Comparison of ENCODE assay signal across 8 mouse cellular contexts in the genomic region with DNA sequence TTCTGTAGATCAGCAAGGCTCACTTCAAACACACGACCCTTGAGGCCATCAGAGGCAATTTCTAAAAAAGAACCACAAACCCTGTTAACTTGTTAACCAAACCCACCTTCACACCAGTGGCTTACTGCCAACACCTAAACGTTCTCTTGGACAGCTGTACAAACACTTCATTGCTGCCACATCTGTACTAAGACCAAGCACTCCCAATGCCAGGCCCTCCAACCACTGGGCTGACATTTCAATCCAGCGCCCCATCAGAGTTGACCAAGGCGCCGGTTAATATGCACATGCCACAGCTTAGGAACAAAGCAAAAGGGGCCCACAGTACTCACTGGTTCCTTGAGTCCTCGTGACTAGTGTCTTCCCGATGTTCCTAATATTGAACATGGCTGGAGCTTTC. TPM values are rescaled to one million over a fixed set of nuclear protein-coding genes. Genes with fewer than 3 reads are reported as not detected.
A peak's percentile ranks its signal among the peaks of the same experiment; 100 is the strongest.
DNase-seq lines count a peak whose midpoint lies in the region; ATAC-seq lines count a peak whose summit lies in the region.

No protein-coding gene starts in this region.

- peak overlapping the region; percentile 85 for H3K27ac ChIP-seq in intestine, embryonic 15.5 days
- H3K27ac ChIP-seq in midbrain, embryonic 13.5 days: no peak overlapping the region

- peak overlapping the region; percentile 97 for H3K9ac ChIP-seq in intestine, embryonic 15.5 days
- H3K9ac ChIP-seq in midbrain, embryonic 13.5 days (replicated peaks): peak overlapping the region; percentile 100

- ATAC-seq in megakaryocyte, adult 5-6 weeks (ENCODE audit: poor library complexity, severe bottlenecking): no peak
- ATAC-seq in intestine, embryonic 15.5 days: no peak
- no peak for ATAC-seq in midbrain, embryonic 13.5 days

- 7% methylated on average over 7 of the region's 7 CpGs for WGBS in intestine, embryonic 15.5 days
- 20% methylated on average over 7 of the region's 7 CpGs for WGBS in midbrain, embryonic 13.5 days

- peak overlapping the region; percentile 69 for H3K4me2 ChIP-seq in intestine, embryonic 15.5 days (replicated peaks)
- H3K4me2 ChIP-seq in midbrain, embryonic 13.5 days (replicated peaks): peak overlapping the region; percentile 67

- H3K4me3 ChIP-seq in megakaryocyte, embryonic 14.5 days (replicated peaks): peak overlapping the region; percentile 99
- peak overlapping the region; percentile 85 for H3K4me3 ChIP-seq in intestine, embryonic 15.5 days (replicated peaks)
- H3K4me3 ChIP-seq in midbrain, embryonic 13.5 days (replicated peaks): peak overlapping the region; percentile 99

- peaks cover 49% of the 10 kb centered on the region for H3K36me3 ChIP-seq in megakaryocyte, embryonic 14.5 days (replicated peaks; ENCODE audit: low read length)
- H3K36me3 ChIP-seq in intestine, embryonic 15.5 days: peaks cover 17% of the 10 kb centered on the region
- H3K36me3 ChIP-seq in midbrain, embryonic 13.5 days: peaks cover 45% of the 10 kb centered on the region

- no peaks in the 10 kb centered on the region for H3K27me3 ChIP-seq in megakaryocyte, embryonic 14.5 days (replicated peaks)
- no peaks in the 10 kb centered on the region for H3K27me3 ChIP-seq in intestine, embryonic 15.5 days (replicated peaks)
- H3K27me3 ChIP-seq in midbrain, embryonic 13.5 days: no peaks in the 10 kb centered on the region

- H3K4me1 ChIP-seq in megakaryocyte, embryonic 14.5 days: peaks cover 35% of the 10 kb centered on the region
- H3K4me1 ChIP-seq in intestine, embryonic 15.5 days (replicated peaks): peaks cover 8% of the 10 kb centered on the region
- H3K4me1 ChIP-seq in midbrain, embryonic 13.5 days (replicated peaks): peaks cover 19% of the 10 kb centered on the region

- peak; percentile 17 for DNase-seq in adrenal gland, postnatal 10 days
- DNase-seq in adrenal gland, postnatal 4 days (ENCODE audit: low spot score in 2 of 2): no peak
- DNase-seq in layer of hippocampus, postnatal 14 days (ENCODE audit: low spot score in 2 of 2): no peak
- no peak for DNase-seq in B cell, adult 2 months

- no peaks in the 10 kb centered on the region for H3K9me3 ChIP-seq in megakaryocyte, embryonic 14.5 days
- no peaks in the 10 kb centered on the region for H3K9me3 ChIP-seq in intestine, embryonic 15.5 days
- no peaks in the 10 kb centered on the region for H3K9me3 ChIP-seq in midbrain, embryonic 13.5 days

RNA-seq across cellular contexts. Expression of a gene that starts 1.1 kb away (rescaled TPM):
- total RNA-seq in adrenal gland, postnatal 10 days (2021): 100 to 1,000 TPM; 866 to 886 TPM
- 1,000 to 10,000 TPM; 1,164 to 1,170 TPM for total RNA-seq in adrenal gland, postnatal 4 days (2021)
- 14.5 and 291 TPM in 2 replicates for polyA plus RNA-seq in megakaryocyte, embryonic 14.5 days (2012; ENCODE audit: insufficient read depth, low replicate concordance)
- total RNA-seq in megakaryocyte, adult 5-6 weeks (2015): 2,058 and 2,275 TPM in 2 replicates
- total RNA-seq in megakaryocyte, adult 5-6 weeks (2017): 3,397 and 3,773 TPM in 2 replicates
- polyA plus RNA-seq in intestine, embryonic 15.5 days (2015; fragmentation: Nextera tagmentation; extraction: Ambion mirVana): 1,281 and 1,419 TPM in 2 replicates
- polyA plus RNA-seq in midbrain, embryonic 13.5 days (2015; fragmentation: Nextera tagmentation; extraction: Ambion mirVana): 722 and 731 TPM in 2 replicates
- 100 to 1,000 TPM; 373 to 374 TPM for total RNA-seq in layer of hippocampus, postnatal 14 days (2021)
